Mouse (Mus musculus): ENCODE measurements around the gene Zfp771.

The Zfp771 gene

DNA sequence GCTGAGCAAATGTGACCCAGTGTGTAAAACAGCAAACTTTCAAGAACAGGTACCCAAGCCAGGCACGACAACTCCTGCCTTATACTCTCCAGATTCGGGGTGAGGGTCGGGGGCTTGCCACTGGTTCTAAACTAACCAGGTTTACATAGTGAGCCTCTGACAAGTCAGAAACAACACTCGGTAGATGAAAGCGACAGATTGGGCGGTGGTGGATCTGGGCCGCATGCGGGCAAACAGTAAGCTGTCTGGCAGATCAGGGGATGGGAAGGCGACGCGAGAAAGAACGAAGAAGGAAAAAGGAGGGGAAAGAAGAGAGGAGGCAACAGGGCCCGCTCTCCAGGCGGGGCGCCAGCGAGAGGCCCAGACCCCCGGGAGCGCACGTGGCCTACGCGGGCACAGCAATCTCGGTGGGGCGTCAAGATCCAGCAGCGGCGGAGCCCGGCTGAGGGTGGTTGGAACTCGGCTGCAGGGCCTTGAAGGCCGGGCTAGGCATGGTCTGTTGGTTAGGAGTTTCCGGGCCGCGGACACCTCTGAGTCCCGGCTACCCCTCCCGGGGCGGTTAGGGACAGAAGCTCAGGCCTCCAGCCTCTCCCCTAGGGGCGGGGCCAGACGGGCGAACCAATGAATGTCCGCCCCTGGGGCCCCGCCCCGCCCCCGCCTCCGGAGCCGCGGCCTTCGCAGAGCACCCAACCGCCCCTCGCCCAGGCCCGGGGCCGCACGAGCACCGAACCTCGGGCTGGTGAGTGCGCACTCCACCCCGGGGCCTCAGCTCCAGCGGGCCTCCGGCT is at the start of gene Zfp771:
Zfp771 (plus strand) TSS at position 405 of the 788 bp plus-strand sequence.
- peak; percentile 96 for DNase-seq (ENCODE audit: low read depth, low spot score)

DNA sequence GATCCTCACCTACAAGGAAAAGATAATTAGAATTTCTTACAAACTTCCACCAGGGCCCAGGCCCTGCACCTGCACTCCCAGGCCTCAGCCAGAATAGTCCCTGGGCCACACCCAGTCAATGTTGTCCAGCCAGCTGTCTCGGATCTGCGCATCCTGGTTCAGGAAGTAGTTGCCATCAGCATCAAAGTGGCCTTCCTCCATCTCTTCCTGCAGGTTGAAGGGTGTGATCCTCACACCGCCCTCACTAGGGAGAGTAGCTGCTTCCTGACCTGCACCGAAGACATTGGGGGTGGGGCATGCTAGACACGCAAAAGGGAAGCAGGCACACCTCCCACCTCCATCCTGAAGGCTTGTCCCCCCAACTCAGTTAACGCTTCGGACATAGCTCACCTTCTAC is 49.4 kb upstream of the Zfp771 start:
- DNase-seq (ENCODE audit: low read depth, low spot score) = peak; percentile 74

DNA sequence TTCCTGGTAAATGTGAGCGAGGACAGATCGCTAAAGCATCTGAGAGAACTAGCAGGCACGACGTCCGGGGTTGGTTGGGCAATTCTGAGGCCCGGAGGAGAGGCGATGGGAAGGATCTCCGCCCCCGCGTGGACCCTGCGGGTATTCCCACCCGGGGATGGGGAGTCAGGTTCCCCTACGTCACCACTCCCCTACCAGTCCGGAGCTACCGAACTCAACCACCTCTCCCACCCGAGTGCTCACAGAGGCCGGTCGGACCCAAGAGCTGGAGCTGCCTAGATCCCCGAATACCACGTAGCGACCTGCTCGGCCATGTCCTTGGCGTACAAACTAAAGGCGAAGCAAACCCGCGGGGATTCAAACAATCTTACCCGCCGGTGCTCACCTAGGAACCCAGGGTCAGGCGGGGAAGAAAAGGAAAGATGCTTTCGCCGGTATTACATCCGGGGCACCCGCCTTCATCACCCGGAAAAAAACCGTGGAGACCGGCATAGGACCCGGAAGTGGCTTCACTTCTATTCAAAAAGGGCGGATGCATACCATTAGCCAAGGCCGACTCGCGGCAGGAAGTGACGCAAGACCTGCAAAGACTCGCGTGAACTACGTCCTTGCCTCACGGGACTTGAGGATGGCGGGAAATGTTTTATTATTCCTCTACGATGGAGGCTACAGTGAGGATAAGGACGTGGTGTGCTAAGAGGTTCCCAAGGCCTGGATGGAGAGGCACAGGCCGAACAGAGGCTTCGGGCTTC is 48.4 kb upstream of the Zfp771 start, which contains the start of gene Cd2bp2:
Cd2bp2 (minus strand) TSS at position 507 of the 752 bp plus-strand sequence.
- DNase-seq (ENCODE audit: low read depth, low spot score) = peak; percentile 99

- DNase-seq (ENCODE audit: low read depth, low spot score) = peak; percentile 39
Observed at GRCm38 (mm10) chr7:127196484-127196883, 47.6 kb upstream of the Zfp771 start.

GRCm38 (mm10) chr7:127206606-127207005 is 37.5 kb upstream of the Zfp771 start:
- peak; percentile 38 for DNase-seq (ENCODE audit: low read depth, low spot score)

- DNase-seq (ENCODE audit: low read depth, low spot score) = no peak
Observed at GRCm38 (mm10) chr7:127207374-127208294, 36.4 kb upstream of the Zfp771 start.

GRCm38 (mm10) chr7:127208295-127208552 is 35.9 kb upstream of the Zfp771 start, which contains the start of gene Tbc1d10b:
Tbc1d10b (minus strand) TSS chr7:127208468.
- DNase-seq (ENCODE audit: low read depth, low spot score) = no peak

DNA sequence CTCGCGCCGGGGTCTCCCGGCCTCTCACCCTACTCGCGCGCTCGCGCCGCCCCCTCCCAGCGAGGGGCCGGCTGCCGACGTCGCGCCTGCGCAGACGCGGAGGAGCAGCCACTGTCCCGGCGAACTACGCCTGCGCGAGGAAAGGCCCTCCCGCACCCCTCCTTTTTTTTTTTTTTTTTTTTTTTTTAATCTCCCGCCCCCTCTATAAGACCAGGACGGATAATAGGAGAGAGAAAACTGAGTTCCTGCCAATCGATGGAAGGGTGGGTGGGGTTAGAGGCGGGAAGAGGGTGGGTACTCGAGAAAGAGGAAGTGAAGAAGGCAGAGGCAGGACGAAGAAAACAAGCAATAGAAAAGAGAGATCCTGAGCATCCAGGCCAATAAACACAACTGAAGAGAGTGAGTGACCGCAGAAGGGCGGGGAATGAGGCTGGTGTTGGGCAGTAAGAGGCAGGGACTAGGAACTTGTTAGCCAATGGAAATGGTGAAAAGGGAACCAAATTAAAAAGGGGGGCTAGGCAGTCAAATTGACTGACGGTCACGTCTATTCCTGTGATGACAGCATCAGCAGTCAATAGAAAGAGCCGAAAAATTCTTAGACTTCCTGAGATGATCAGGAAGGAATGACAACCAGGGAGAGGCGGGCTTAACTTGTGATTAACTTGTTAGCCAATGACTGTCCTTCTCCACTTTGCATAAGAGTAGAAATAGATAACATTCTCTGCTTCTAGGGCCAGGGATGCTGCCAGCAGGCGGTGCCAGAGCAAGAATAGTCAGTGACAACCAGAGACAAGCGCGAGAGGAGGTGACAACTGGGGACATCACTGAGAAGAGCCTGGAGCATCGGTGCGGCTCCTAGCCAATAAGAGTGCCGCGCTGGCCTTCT is 35.3 kb upstream of the Zfp771 start, which contains the start of gene Mylpf:
Mylpf (plus strand) TSS at position 338 of the 886 bp plus-strand sequence.
- DNase-seq (ENCODE audit: low read depth, low spot score) = peak; percentile 99

DNA sequence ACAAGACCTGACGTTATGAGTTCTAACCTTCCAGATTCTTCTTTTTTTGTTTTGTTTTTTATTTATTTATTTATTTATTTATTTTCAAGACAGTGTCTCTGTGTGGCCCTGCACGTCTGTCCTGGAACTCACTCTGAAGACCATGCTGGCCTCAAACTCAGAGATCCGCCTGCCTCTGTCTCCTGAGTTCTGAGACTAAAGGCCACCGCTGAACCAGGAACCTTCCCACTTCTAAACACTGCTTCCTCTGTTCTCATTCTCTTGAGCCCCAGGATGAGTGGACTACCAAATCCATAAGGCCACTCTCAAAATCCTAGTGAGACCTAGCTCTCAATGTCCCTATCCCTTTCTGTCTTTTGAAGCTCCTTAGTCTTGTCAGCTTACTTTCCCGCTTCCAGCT is 34.2 kb upstream of the Zfp771 start:
- DNase-seq (ENCODE audit: low read depth, low spot score) = no peak

- DNase-seq (ENCODE audit: low read depth, low spot score) = no peak
Observed at GRCm38 (mm10) chr7:127210266-127210665, 33.8 kb upstream of the Zfp771 start.

DNA sequence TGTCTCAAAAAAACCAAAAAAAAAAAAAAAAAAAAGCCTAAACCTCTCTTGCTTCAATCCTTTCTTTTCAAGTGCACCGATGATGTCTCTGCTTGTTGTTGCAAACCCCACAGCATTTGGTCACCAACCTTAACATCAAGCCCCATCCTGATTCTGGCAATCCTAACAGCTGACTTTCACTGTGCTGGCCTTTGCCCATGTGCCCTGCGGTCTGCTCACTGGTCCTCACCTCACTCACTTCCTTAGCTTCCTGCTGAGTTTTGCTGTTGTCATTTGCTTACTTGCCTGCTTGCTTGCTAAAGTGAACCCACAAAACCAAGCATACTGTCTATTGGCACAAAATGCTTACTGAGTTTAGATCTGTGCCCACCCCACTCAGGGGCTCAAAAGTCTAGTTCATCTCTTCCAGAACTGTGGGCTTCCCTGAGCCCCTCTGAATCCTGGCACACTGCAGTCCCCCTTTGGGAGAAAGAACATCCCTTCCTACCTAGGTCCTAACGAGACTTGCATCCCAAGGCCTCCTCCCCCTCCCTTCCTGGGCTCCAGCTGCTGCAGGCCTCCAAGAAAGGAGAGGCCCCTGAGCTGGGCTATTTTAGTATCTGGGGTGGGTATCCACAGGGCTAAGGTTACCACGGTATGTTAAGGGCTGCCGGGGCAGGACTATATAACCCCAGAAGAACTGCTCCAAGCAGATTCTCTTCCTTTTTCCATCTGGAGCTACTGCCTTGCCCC is 32.9 kb upstream of the Zfp771 start:
- no peak for DNase-seq (ENCODE audit: low read depth, low spot score)

GRCm38 (mm10) chr7:127212432-127213250 is 31.4 kb upstream of the Zfp771 start:
- peak; percentile 95 for DNase-seq (ENCODE audit: low read depth, low spot score)

- peak; percentile 84 for DNase-seq (ENCODE audit: low read depth, low spot score)
Observed at GRCm38 (mm10) chr7:127213485-127213884, 30.6 kb upstream of the Zfp771 start.

- DNase-seq (ENCODE audit: low read depth, low spot score) = no peak
Observed at GRCm38 (mm10) chr7:127213930-127214329, 30.1 kb upstream of the Zfp771 start.

DNA sequence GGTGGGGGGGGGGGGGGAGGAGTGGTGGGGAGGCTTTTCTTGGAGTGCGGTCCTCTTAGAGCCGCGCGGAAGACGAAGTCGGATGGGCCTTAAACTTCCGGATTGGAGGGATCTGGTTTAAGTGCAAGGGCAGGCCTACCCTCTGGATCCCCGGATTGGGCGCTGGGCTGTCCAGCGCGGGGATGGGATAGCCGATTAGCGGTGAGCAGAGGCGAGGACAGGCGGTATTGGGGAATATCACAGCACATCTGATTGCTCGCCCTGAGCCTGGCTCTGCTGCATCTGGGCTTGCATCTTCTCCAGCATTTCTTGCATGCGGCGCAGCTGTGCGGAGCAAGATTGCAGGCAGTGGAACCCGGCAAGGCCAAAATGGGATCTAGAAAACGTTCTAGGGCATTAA is 29.6 kb upstream of the Zfp771 start:
- peak; percentile 31 for DNase-seq (ENCODE audit: low read depth, low spot score)

DNA sequence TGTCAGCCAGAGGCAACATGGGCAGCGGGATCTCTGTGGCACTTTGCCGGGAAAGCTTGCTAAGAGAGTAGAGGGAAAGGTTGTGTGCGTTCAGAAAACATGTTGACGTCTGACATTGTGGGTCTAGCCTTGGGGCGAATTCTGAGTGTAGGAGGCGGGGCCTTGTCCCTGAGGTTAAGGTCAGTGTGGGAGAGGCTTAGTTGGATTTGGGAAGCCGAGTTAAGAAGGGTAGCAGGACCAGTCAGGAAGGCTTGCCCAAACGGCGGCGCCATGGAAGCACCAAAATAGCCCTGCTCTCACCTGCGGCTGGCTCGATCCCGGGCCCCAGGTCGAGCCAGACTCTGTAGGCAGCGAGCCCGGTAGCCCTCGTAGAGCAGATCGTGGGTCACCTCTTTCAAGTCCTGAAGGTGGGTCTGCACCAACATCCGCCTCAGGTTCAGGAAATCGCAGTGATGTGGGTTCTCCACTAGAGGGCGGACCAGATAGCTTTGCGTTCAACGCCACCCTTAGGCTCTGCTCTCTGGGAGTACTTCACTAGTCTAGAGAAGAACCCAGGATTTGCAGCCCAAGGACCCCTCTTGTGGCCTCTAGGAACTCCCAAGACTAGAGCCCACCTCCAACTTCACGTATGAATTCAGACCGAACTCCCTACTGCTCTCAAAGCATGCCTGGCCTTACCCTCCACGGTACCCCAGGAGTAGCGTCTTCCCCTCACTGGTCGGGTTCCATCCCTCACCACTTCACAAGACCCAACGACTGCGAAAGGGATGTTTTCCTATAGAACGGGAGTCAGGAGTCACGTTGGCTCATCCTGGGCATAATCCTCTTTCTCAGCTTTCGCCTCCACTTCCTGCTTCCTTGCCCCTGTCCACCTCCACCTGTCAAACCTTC is 28.8 kb upstream of the Zfp771 start:
- peak; percentile 94 for DNase-seq (ENCODE audit: low read depth, low spot score)

- DNase-seq (ENCODE audit: low read depth, low spot score) = peak; percentile 39
Observed at GRCm38 (mm10) chr7:127216307-127216706, 27.8 kb upstream of the Zfp771 start.

- peak; percentile 47 for DNase-seq (ENCODE audit: low read depth, low spot score)
Observed at GRCm38 (mm10) chr7:127217475-127217874, 26.6 kb upstream of the Zfp771 start.
